Mouse (Mus musculus) intestine, embryonic 14.5 days (tissue): ENCODE results near the gene S1pr4. TPM values are rescaled to one million over a fixed set of nuclear protein-coding genes. Genes with fewer than 3 reads are reported as not detected.

Experiments used
- microRNA-seq: library from miRNA; unstranded; fragments of <30 nt; microRNA quantifications from one replicate; pipeline ENCODE4, GENCODE M21; 2016
- polyA plus RNA-seq: library from polyadenylated mRNA; unstranded; fragments of >200 nt; fragmentation: Nextera tagmentation; extraction: Ambion mirVana; gene quantifications from 2 replicates; pipeline ENCODE4 v1.2.1, GENCODE M21; 2014

S1pr4 gene
- polyA plus RNA-seq, 1 experiment from 2014 or later, result 0.53 TPM

Small RNA genes lying within 50 kb of the gene (microRNA-seq; reads per million reads assigned to microRNA genes)
- not detected for gene Gm25595

Other genes with a start within 250 kb of the S1pr4 start
- gene Matk, start 247.2 kb downstream of the S1pr4 start, polyA plus RNA-seq, result 2.5 and 4.1 TPM in 2 replicates
- gene Mrpl54, start 233.2 kb downstream of the S1pr4 start, polyA plus RNA-seq, result 253 and 260 TPM in 2 replicates
- 51.0 and 51.7 TPM in 2 replicates for gene Apba3, start 233.2 kb downstream of the S1pr4 start, polyA plus RNA-seq
- gene Tjp3, start 208.6 kb downstream of the S1pr4 start, polyA plus RNA-seq, result 35.1 and 44.4 TPM in 2 replicates
- gene Pip5k1c, start 207.2 kb downstream of the S1pr4 start, polyA plus RNA-seq, result 57.3 and 57.5 TPM in 2 replicates
- 26.0 and 27.7 TPM in 2 replicates for gene Cactin, start 179.0 kb downstream of the S1pr4 start, polyA plus RNA-seq
- 22.3 and 23.6 TPM in 2 replicates for gene Tbxa2r, start 171.4 kb downstream of the S1pr4 start, polyA plus RNA-seq
- gene Gipc3, start 156.9 kb downstream of the S1pr4 start, polyA plus RNA-seq, result 0.07 and 0.11 TPM in 2 replicates
- gene Hmg20b, start 149.7 kb downstream of the S1pr4 start, polyA plus RNA-seq, result 85.0 and 86.8 TPM in 2 replicates
- gene Mfsd12, start 142.6 kb downstream of the S1pr4 start, polyA plus RNA-seq, result 4.8 and 6.9 TPM in 2 replicates
- gene 4930404N11Rik, start 134.3 kb downstream of the S1pr4 start, polyA plus RNA-seq, result 0.58 and 0.59 TPM in 2 replicates
- 93.3 and 93.9 TPM in 2 replicates for gene Fzr1, start 121.6 kb downstream of the S1pr4 start, polyA plus RNA-seq
- gene Dohh, start 115.7 kb downstream of the S1pr4 start, polyA plus RNA-seq, result 70.7 and 70.8 TPM in 2 replicates
- gene Gm48551, start 115.7 kb downstream of the S1pr4 start, polyA plus RNA-seq, result 2.4 and 4.2 TPM in 2 replicates
- 0.37 and 0.44 TPM in 2 replicates for gene Gm48552, start 111.1 kb downstream of the S1pr4 start, polyA plus RNA-seq
- gene Smim24, start 107.1 kb downstream of the S1pr4 start, polyA plus RNA-seq, result 99.8 and 125 TPM in 2 replicates
- 52.4 and 57.2 TPM in 2 replicates for gene Nfic, start 44.5 kb downstream of the S1pr4 start, polyA plus RNA-seq
- gene Celf5, start 17.4 kb downstream of the S1pr4 start, polyA plus RNA-seq, result 1.3 and 1.8 TPM in 2 replicates
- 82.4 and 99.0 TPM in 2 replicates for gene Ncln, start 3.7 kb downstream of the S1pr4 start, polyA plus RNA-seq
- 0.73 and 0.84 TPM in 2 replicates for gene Gna15, start 24.1 kb upstream of the S1pr4 start, polyA plus RNA-seq
- gene Gna11, start 45.1 kb upstream of the S1pr4 start, polyA plus RNA-seq, result 145 and 171 TPM in 2 replicates
- gene Aes, start 59.4 kb upstream of the S1pr4 start, polyA plus RNA-seq, result 395 and 515 TPM in 2 replicates
- 15.8 and 17.8 TPM in 2 replicates for gene Tle2, start 74.4 kb upstream of the S1pr4 start, polyA plus RNA-seq
- 15.0 and 21.3 TPM in 2 replicates for gene Tle6, start 100.9 kb upstream of the S1pr4 start, polyA plus RNA-seq
- gene BC025920, start 106.1 kb upstream of the S1pr4 start, polyA plus RNA-seq, result 0.61 and 1.5 TPM in 2 replicates
- 34.1 and 39.2 TPM in 2 replicates for gene Sirt6, start 127.7 kb upstream of the S1pr4 start, polyA plus RNA-seq
- gene Ankrd24, start 128.4 kb upstream of the S1pr4 start, polyA plus RNA-seq, result 4.7 and 6.4 TPM in 2 replicates
- 4.3 and 5.6 TPM in 2 replicates for gene Gm10778, start 148.9 kb upstream of the S1pr4 start, polyA plus RNA-seq
- gene Zfp433, start 204.7 kb upstream of the S1pr4 start, polyA plus RNA-seq, result 17.4 and 18.6 TPM in 2 replicates